Mouse (Mus musculus) limb, embryonic 14.5 days (tissue): Measurements from ENCODE around the gene Olfr1425. TPM values are rescaled to one million over a fixed set of nuclear protein-coding genes. Genes with fewer than 3 reads are reported as not detected.
"Not testable (repeated sequence)": the region's sequence is repeated elsewhere in the genome, so short reads cannot be mapped to it uniquely, and the experiment has no call there.

Experiments
- ATAC-seq: fragments of 200-750 bp; cut with Nextera tagmentation; 2 replicates; pipeline ENCODE4 v1.8.0; 2017; ENCODE audit warnings: low read depth, moderate number of reproducible peaks, moderate TSS enrichment; ENCODE audit not compliant: low FRiP score
- DNase-seq: peaks from one replicate; pipeline ENCODE4 v3.0.0-alpha.2; 2015; ENCODE audit warnings: low spot score
- H3K27ac ChIP-seq: fragments of 300-500 bp; sonication (generic); replicated peaks from 2 replicates; pipeline ENCODE4 v1.5.1; 2014; ENCODE audit warnings: low read depth, mild to moderate bottlenecking, low read length, moderate library complexity, mixed read lengths
- H3K27me3 ChIP-seq: fragments of 300-500 bp; sonication (generic); 2 replicates; pipeline ENCODE4 v1.6.1; 2014; ENCODE audit warnings: low read length, mixed read lengths; ENCODE audit not compliant: control insufficient read depth, insufficient read depth
- H3K36me3 ChIP-seq: fragments of 300-500 bp; sonication (generic); 2 replicates; pipeline ENCODE4 v1.6.1; 2014; ENCODE audit warnings: mild to moderate bottlenecking, low read length, moderate library complexity, mixed read lengths; ENCODE audit not compliant: control insufficient read depth, insufficient read depth
- H3K4me1 ChIP-seq: fragments of 300-500 bp; sonication (generic); 2 replicates; pipeline ENCODE4 v1.6.1; 2014; ENCODE audit warnings: antibody characterized with exemption, low read length, mixed read lengths; ENCODE audit not compliant: control insufficient read depth, insufficient read depth
- H3K4me2 ChIP-seq: fragments of 300-500 bp; sonication (generic); replicated peaks from 2 replicates; pipeline ENCODE4 v1.6.1; 2014; ENCODE audit warnings: low read depth, mild to moderate bottlenecking, low read length, moderate library complexity; ENCODE audit not compliant: severe bottlenecking
- H3K4me3 ChIP-seq: fragments of 300-500 bp; sonication (generic); replicated peaks from 2 replicates; pipeline ENCODE4 v1.5.1; 2014; ENCODE audit warnings: low read length
- H3K9ac ChIP-seq: fragments of 300-500 bp; sonication (generic); 2 replicates; pipeline ENCODE4 v1.6.1; 2014; ENCODE audit warnings: mild to moderate bottlenecking, low read depth, low read length, moderate library complexity; ENCODE audit not compliant: severe bottlenecking
- H3K9me3 ChIP-seq: fragments of 300-500 bp; sonication (generic); 2 replicates; pipeline ENCODE4 v1.6.1; 2016; ENCODE audit warnings: low read length; ENCODE audit not compliant: control insufficient read depth
- POLR2A ChIP-seq: fragments of 200-500 bp; IDR thresholded peaks from 2 replicates; pipeline ENCODE4 v1.8.0; 2012; ENCODE audit warnings: inconsistent platforms, mild to moderate bottlenecking, moderate library complexity, borderline replicate concordance; ENCODE audit not compliant: insufficient read depth, insufficient read length; ENCODE audit errors: extremely low read depth
- WGBS: fragments of 180-500 bp; shearing (Covaris S2); extraction: QIAGEN DNeasy Blood & Tissue Kit; methylation state at CpG from one replicate; pipeline ENCODE4 v1.1.7; 2014; 5-methylcytosine and 5-hydroxymethylcytosine counted together
- polyA plus RNA-seq, 2 experiments: library from polyadenylated mRNA; depleted of rRNA in 1 of 2; stranded (reverse) in 1 of 2; unstranded in 1 of 2; fragments of >200 nt; fragmentation: Nextera tagmentation in 1 of 2; extraction: Ambion mirVana in 1 of 2; gene quantifications; 2 replicates each; pipeline versions ENCODE4 v1.2.1 to v1.2.3; 2012 to 2014

Olfr1425 gene
- not detected in 2 replicates for polyA plus RNA-seq (2012; rRNA removed)
- polyA plus RNA-seq (2014; fragmentation: Nextera tagmentation; extraction: Ambion mirVana): not detected in 2 replicates

DNA sequence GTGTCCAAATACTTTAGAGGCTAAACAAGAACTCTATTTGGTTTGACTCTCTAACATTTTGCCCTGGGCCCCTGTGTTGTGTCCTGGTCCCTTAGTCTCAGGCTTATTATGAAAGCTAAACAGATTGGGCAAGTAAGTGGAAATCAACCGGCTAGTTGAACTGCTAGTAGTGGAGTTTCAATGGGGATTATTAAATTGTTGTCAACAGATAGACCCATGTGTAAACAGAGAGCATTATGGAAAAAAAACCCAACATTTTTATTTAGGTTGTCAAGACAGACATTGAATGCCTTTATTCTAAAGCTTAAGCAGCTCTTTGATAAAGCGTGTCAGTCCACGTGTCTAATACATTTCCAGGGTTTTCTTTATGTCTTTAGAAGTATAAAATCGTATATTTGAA, at the start of gene Olfr1425:
Gene Olfr1425 (minus strand): TSS at position 101 of the 400 bp plus-strand sequence.
- not testable (repeated sequence) for H3K4me1 ChIP-seq, H3K27me3 ChIP-seq, H3K9me3 ChIP-seq, ATAC-seq, H3K36me3 ChIP-seq, H3K9ac ChIP-seq, H3K4me2 ChIP-seq, DNase-seq, H3K27ac ChIP-seq, H3K4me3 ChIP-seq
- WGBS: 75% methylated on average over 4 of the region's 4 CpGs

DNA sequence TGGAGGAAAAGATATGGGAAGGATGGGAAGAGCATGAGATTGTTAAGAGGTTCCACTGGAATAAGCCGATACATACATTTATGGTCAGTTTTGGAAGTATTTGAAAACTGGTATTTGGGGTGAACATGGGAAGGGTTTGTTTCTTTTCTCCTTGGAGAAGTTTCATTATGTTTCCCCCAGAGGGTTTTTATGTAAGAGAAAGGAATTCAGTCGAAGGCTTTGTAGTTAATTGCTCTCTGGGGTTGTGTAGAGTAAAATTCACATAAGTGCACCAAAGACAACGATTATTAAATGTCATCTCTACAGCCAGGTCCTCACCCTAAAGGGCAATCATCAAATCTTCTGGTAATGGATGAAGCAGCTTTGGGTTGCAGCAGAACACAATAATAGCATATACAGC, 45.6 kb upstream of the Olfr1425 start, which contains the start of gene Olfr76:
Gene Olfr76 (minus strand): TSS at position 101 of the 400 bp plus-strand sequence.
- ATAC-seq: no peak
- 63% methylated on average over 3 of the region's 3 CpGs for WGBS

DNA sequence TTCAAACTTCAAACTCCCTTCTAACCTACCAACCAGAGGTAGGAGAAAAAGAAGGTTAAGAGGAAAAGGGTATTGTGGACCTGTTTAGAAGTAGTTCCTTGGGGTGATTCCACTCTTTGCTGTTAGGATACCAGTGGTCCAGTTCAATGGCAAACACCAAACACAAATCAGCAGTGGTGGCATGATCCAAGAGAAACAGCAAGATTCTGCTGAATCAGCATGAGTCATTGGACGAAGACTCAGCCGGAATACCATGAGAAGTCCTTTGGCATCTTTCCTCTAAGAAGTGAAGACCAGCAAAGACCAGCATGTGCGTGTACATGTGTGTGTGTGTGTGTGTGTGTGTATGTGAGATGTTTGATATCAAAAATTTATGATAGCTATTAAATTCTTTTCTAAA, 38.9 kb upstream of the Olfr1425 start:
- Histone ChIP-seq H3K27me3 (no peaks in the 10 kb centered on the region), H3K9me3 (no peaks in the 10 kb centered on the region), H3K9ac (no peak overlapping the region), H3K27ac (no peak overlapping the region), H3K4me3 (no peak overlapping the region), H3K4me1 (no peaks in the 10 kb centered on the region), H3K4me2 (no peak overlapping the region), H3K36me3 (no peaks in the 10 kb centered on the region)
- no peak for DNase-seq
- no peak for ATAC-seq
- TF ChIP-seq POLR2A: no peak
- WGBS: 94% methylated on average over 3 of the region's 3 CpGs

More for the DNA sequence above, 45.6 kb upstream of the Olfr1425 start, which contains the start of gene Olfr76:
- Histone ChIP-seq H3K9me3 (no peaks in the 10 kb centered on the region), H3K36me3 (no peaks in the 10 kb centered on the region), H3K4me3 (no peak within 1 kb of the TSS), H3K4me1 (no peaks in the 10 kb centered on the region), H3K27me3 (no peaks in the 10 kb centered on the region), H3K9ac (no peak within 1 kb of the TSS), H3K27ac (no peak within 1 kb of the TSS), H3K4me2 (no peak within 1 kb of the TSS)
- DNase-seq: no peak
- no peak for TF ChIP-seq POLR2A

DNA sequence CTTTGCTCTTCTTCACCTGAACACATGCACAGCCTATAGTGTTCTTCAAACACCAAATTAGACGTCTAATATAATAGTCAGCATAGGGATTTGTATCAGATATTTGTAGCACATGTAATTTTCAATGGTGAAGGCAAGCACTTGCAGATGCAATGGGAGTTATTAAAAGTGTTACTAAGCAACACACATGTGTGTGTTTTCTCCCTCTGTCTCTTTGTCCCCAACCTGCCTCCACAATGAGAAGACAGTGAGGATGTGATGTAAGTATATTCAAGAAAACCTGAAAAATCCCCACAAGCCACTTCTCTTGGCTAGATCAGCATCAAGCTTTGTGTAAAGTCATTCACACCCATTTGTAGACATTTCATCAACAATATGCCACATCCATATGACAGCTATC, 38.3 kb upstream of the Olfr1425 start, which contains the start of gene Olfr1428:
Gene Olfr1428 (minus strand): TSS at position 101 of the 400 bp plus-strand sequence.
- no peak for TF ChIP-seq POLR2A
- H3K4me2 ChIP-seq: no peak within 1 kb of the TSS
- WGBS: 67% methylated on average over 1 of the region's 1 CpGs

DNA sequence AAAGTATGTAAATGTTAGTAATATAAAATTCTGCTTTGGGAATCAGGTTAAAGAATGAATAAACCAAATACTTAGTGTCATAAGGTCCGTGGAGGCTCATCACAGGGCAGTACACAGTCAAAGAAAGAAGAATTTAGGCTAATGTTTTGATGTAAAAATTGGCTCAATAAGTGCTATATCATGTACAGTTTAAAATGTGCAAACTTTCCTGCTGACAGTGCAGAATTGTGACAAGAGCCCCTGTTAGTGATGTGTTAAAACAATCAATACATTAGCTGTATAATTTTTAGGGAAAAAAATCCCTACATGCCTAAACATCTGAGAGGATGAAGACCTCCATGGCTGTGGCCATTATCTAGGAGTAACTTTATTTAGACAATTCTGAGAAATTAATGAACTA, 36.3 kb upstream of the Olfr1425 start:
- Histone ChIP-seq H3K4me2 (no peak overlapping the region), H3K4me3 (no peak overlapping the region), H3K4me1 (no peaks in the 10 kb centered on the region), H3K27me3 (no peaks in the 10 kb centered on the region), H3K9me3 (no peaks in the 10 kb centered on the region), H3K9ac (no peak overlapping the region), H3K27ac (no peak overlapping the region), H3K36me3 (no peaks in the 10 kb centered on the region)
- no peak for ATAC-seq
- WGBS: 73% methylated on average over 1 of the region's 1 CpGs
- DNase-seq: no peak
- TF ChIP-seq POLR2A: no peak

More for the DNA sequence above, 38.3 kb upstream of the Olfr1425 start, which contains the start of gene Olfr1428:
- Histone ChIP-seq H3K4me3 (no peak within 1 kb of the TSS), H3K9me3 (no peaks in the 10 kb centered on the region), H3K4me1 (no peaks in the 10 kb centered on the region), H3K27ac (no peak within 1 kb of the TSS), H3K36me3 (no peaks in the 10 kb centered on the region), H3K27me3 (no peaks in the 10 kb centered on the region), H3K9ac (no peak within 1 kb of the TSS)
- DNase-seq (no peak), ATAC-seq (no peak)

DNA sequence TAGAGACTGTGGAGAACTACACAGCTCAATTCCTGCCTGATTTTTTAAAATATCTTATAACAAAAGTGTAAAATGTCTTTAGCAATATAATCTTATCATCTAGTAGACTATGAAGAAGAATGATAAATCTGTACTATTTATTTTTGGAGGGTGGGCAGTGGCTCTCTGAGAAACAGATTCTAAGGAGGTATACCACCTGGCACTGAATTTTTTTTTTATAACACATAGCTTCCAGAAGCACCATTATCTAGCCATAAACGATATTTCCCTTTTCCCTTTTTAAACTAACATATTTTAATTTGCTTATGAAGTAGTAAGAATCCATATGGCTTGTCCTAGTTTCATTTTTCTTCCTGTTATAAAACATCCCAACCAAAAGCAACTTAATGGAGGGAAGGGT, 27.0 kb upstream of the Olfr1425 start:
- no peaks in the 10 kb centered on the region for H3K4me1 ChIP-seq
- no peaks in the 10 kb centered on the region for H3K36me3 ChIP-seq
- no peak overlapping the region for H3K4me2 ChIP-seq
- DNase-seq: no peak
- no peaks in the 10 kb centered on the region for H3K9me3 ChIP-seq
- TF ChIP-seq POLR2A: no peak
- no peak overlapping the region for H3K27ac ChIP-seq
- H3K9ac ChIP-seq: no peak overlapping the region
- WGBS: 60% methylated on average over 1 of the region's 1 CpGs
- ATAC-seq: no peak
- H3K4me3 ChIP-seq: no peak overlapping the region
- no peaks in the 10 kb centered on the region for H3K27me3 ChIP-seq
